Mouse (Mus musculus) forebrain, embryonic 12.5 days (tissue): ENCODE measurements around the gene Lekr1. TPM values are rescaled to one million over a fixed set of nuclear protein-coding genes. Genes with fewer than 3 reads are reported as not detected.

Source experiments
- ATAC-seq: fragments of 200-750 bp; cut with Nextera tagmentation; 2 replicates; pipeline ENCODE4 v1.8.0; 2017; ENCODE audit warnings: moderate TSS enrichment; ENCODE audit not compliant: low FRiP score
- H3K27ac ChIP-seq: fragments of 300-500 bp; sonication (generic); 2 replicates; pipeline ENCODE4 v1.5.1; 2016; ENCODE audit warnings: mild to moderate bottlenecking
- H3K27me3 ChIP-seq: fragments of 300-500 bp; sonication (generic); 2 replicates; pipeline ENCODE4 v1.6.1; 2016; ENCODE audit warnings: mild to moderate bottlenecking
- H3K36me3 ChIP-seq: fragments of 300-500 bp; sonication (generic); replicated peaks from 2 replicates; pipeline ENCODE4 v1.6.1; 2016; ENCODE audit warnings: mild to moderate bottlenecking
- H3K4me1 ChIP-seq: fragments of 300-500 bp; sonication (generic); 2 replicates; pipeline ENCODE4 v1.6.1; 2016
- H3K4me2 ChIP-seq: fragments of 300-500 bp; sonication (generic); 2 replicates; pipeline ENCODE4 v1.6.1; 2016; ENCODE audit warnings: mild to moderate bottlenecking, moderate library complexity
- H3K4me3 ChIP-seq: fragments of 300-500 bp; sonication (generic); replicated peaks from 2 replicates; pipeline ENCODE4 v1.5.1; 2016; ENCODE audit warnings: mild to moderate bottlenecking
- H3K9ac ChIP-seq: fragments of 300-500 bp; sonication (generic); 2 replicates; pipeline ENCODE4 v1.6.1; 2016; ENCODE audit warnings: mild to moderate bottlenecking
- H3K9me3 ChIP-seq: fragments of 300-500 bp; sonication (generic); 2 replicates; pipeline ENCODE4 v1.6.1; 2016
- WGBS: fragments of 180-500 bp; shearing (Covaris S2); methylation state at CpG from one replicate; pipeline ENCODE4 v1.1.7; 2016; 5-methylcytosine and 5-hydroxymethylcytosine counted together
- polyA plus RNA-seq: library from polyadenylated mRNA; unstranded; fragments of >200 nt; fragmentation: Nextera tagmentation; extraction: Ambion mirVana; gene quantifications from 2 replicates; pipeline ENCODE4 v1.2.1, GENCODE M21; 2016

The Lekr1 gene
- polyA plus RNA-seq, 1 experiment from 2014 or later, result 7.0 TPM

DNA sequence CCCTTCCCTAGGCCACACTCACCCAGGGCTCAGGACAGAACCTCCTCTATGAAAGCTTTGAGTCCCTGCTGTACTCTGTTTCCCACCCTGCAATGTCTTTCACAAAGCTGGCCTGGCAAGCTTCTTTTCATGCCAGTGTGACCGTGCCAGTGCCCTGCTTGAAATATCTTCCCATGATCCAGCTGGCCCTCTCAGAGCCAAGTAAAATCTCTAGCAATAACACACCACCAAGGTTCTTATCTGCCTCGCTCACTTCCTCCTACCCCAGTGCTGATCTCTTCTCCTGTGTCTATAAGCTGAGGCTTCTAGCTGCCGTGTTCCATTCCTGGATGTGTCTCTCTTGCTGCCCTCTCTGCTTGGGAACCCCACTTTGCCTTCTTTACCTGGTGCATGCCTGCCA lies 162.0 kb downstream of the Lekr1 start:
- Histone ChIP-seq H3K27me3 (peaks cover 4% of the 10 kb centered on the region; the same call in 1 of the 2 replicates), H3K4me3 (no peak overlapping the region), H3K9me3 (no peaks in the 10 kb centered on the region), H3K9ac (no peak overlapping the region), H3K27ac (no peak overlapping the region), H3K36me3 (no peaks in the 10 kb centered on the region), H3K4me2 (no peak overlapping the region), H3K4me1 (peaks cover 12% of the 10 kb centered on the region; the same call in 1 of the 2 replicates)
- no peak for ATAC-seq
- 81% methylated on average over 3 of the region's 3 CpGs for WGBS

DNA sequence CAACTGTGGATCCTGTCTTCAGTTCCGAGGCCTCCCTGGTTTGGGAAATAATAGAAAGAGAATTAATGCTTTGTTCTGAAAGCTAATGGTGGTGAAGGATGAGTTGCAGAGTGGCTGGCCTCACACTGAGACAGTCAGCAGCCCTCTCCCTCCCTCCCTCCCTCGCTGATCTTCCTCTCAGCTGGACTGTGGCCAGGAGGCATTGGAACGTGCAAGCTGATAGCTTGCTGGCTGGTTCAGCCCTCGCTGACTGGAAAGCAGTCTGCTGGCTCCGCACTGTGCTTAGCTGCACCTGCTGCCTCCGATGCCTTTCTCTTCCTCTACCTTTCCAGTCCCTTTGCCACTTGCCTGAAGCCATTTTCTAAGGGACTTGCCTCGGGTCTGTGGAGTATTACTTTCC lies 163.2 kb downstream of the Lekr1 start:
- Histone ChIP-seq H3K4me1 (peaks cover 12% of the 10 kb centered on the region; the same call in 1 of the 2 replicates), H3K9me3 (no peaks in the 10 kb centered on the region), H3K27ac (no peak overlapping the region), H3K4me3 (no peak overlapping the region), H3K4me2 (peak overlapping the region; percentile 1; the same call in 1 of the 2 replicates), H3K36me3 (no peaks in the 10 kb centered on the region), H3K9ac (no peak overlapping the region), H3K27me3 (peaks cover 4% of the 10 kb centered on the region; the same call in 1 of the 2 replicates)
- 17% methylated on average over 7 of the region's 7 CpGs for WGBS
- peak; percentile 80 for ATAC-seq

DNA sequence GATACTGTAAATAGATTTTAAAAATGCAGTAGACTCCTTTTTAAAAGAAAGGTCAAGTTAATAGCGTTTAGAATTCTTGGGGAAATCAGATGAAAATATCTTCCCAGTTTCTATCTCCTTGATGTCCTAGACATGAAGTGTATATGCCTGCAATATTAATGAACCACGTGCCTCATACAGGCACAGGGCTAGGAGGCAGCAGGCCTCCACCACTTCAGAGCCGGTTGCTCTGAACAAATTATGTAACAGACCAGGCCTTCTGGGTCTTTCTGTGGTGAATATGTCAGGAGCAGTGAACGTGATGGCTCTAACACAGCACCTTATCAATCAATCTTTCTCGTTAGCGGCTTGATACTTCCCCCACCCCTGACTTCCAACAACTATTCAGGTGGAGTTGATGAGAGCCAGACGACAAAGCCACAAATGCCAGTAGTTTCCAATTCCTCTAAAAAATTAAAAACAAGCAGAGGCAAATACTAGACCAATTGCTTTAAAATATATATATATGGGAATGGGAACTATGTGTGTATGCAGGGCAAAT lies 164.0 kb downstream of the Lekr1 start:
- Histone ChIP-seq H3K9ac (no peak overlapping the region), H3K4me3 (no peak overlapping the region), H3K36me3 (no peaks in the 10 kb centered on the region), H3K4me1 (peaks cover 12% of the 10 kb centered on the region; the same call in 1 of the 2 replicates), H3K27ac (no peak overlapping the region), H3K4me2 (no peak overlapping the region), H3K9me3 (no peaks in the 10 kb centered on the region), H3K27me3 (peaks cover 4% of the 10 kb centered on the region; the same call in 1 of the 2 replicates)
- ATAC-seq, result no peak
- WGBS, result 64% methylated on average over 7 of the region's 7 CpGs

DNA sequence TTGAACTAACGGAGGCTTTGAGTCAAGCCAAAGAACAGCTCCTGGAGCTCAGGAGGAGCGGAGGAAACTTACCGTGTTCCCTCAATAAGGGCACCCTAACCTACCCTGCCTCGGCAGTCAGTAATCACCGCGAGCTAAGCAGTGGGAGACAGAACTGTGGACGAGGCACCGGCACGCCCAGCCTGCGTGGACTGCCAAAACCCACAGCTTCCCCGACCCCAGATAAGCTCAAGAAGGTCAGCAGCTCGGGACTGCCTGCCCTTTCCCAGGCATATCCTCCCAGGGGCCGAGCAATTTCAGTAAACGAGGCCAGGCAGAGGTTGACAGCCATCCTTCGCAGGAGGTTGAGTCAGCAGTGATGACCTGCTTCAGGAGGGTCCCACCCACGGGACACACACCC lies 164.8 kb downstream of the Lekr1 start:
- H3K27me3 ChIP-seq, result peaks cover 4% of the 10 kb centered on the region; the same call in 1 of the 2 replicates
- no peaks in the 10 kb centered on the region for H3K9me3 ChIP-seq
- H3K27ac ChIP-seq, result no peak overlapping the region
- H3K9ac ChIP-seq, result no peak overlapping the region
- H3K36me3 ChIP-seq, result no peaks in the 10 kb centered on the region
- no peak for ATAC-seq
- H3K4me3 ChIP-seq, result no peak overlapping the region
- H3K4me1 ChIP-seq, result peaks cover 12% of the 10 kb centered on the region; the same call in 1 of the 2 replicates
- no peak overlapping the region for H3K4me2 ChIP-seq
- whole genome bisulfite sequencing, result 43% methylated on average over 16 of the region's 16 CpGs

DNA sequence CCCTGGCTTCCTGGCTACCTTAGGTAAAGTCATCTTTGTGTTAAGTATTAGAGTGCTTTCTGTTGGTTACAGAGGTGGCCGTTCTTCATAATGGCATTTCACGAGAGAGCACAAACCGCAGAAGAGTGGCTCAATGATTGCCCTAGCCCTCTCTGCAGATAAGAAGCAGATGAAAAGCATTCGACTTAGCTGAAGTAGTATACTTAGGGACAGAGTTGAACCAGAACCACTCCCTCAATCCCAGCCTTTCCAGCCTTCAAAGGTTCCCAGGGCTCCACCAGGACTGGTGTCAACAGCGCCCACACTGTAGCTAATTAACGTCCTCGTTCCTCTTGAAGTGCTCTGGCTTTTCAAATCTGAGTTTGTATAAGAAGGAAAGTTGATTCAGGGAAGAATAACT lies 166.4 kb downstream of the Lekr1 start:
- H3K27ac ChIP-seq, result no peak overlapping the region
- H3K9ac ChIP-seq, result no peak overlapping the region
- no peak for ATAC-seq
- no peaks in the 10 kb centered on the region for H3K9me3 ChIP-seq
- H3K36me3 ChIP-seq, result no peaks in the 10 kb centered on the region
- H3K27me3 ChIP-seq, result peaks cover 4% of the 10 kb centered on the region; the same call in 1 of the 2 replicates
- 67% methylated on average over 7 of the region's 7 CpGs for WGBS
- peaks cover 12% of the 10 kb centered on the region; the same call in 1 of the 2 replicates for H3K4me1 ChIP-seq
- H3K4me3 ChIP-seq, result no peak overlapping the region
- no peak overlapping the region for H3K4me2 ChIP-seq

DNA sequence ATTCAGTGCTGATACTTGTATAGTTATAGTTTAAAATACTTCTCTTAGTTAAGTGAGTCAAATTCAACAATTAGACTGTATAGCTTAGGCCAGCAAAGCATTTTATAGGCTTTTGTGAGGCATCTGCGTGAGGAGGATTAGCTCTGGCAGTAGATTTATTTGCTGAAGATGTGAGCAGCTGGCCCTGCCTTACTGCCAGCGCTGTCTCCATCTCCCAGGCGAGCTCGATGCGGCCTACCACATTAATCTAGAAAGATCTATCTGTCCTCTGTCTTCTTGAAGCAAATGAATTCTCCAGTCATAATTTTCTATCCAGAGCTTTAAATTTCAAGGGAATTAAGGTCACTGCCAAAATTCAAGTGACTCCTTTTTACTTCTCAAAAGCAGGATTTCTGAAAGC lies 170.4 kb downstream of the Lekr1 start:
- Histone ChIP-seq H3K4me1 (no peaks in the 10 kb centered on the region), H3K9me3 (no peaks in the 10 kb centered on the region), H3K4me2 (no peak overlapping the region), H3K36me3 (no peaks in the 10 kb centered on the region), H3K27ac (no peak overlapping the region), H3K4me3 (no peak overlapping the region), H3K27me3 (no peaks in the 10 kb centered on the region), H3K9ac (no peak overlapping the region)
- no peak for ATAC-seq
- 91% methylated on average over 5 of the region's 5 CpGs for WGBS

DNA sequence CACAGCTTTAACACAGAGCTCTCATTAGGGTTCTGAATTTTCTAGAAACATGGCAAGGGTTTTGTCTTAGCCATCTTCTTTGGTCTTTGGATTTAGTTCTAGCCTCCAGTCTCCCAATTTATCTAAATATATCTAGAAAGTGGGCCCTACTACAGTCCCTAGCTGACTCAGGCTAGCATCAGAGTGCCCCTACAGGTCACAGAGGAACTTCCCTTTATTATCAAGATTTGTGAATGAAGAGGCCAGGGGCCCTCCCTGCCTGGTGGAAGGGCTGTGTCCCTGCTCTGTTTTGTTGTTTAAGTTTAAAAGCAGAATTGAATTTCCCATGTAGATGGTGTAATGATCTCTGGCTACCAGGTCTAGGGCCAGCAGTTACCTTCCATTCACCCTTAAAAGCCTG lies 173.6 kb downstream of the Lekr1 start:
- H3K4me1 ChIP-seq, result no peaks in the 10 kb centered on the region
- ATAC-seq, result no peak
- H3K36me3 ChIP-seq, result no peaks in the 10 kb centered on the region
- no peak overlapping the region for H3K4me2 ChIP-seq
- H3K27ac ChIP-seq, result no peak overlapping the region
- H3K27me3 ChIP-seq, result no peaks in the 10 kb centered on the region
- no peak overlapping the region for H3K4me3 ChIP-seq
- H3K9me3 ChIP-seq, result no peaks in the 10 kb centered on the region
- H3K9ac ChIP-seq, result no peak overlapping the region

DNA sequence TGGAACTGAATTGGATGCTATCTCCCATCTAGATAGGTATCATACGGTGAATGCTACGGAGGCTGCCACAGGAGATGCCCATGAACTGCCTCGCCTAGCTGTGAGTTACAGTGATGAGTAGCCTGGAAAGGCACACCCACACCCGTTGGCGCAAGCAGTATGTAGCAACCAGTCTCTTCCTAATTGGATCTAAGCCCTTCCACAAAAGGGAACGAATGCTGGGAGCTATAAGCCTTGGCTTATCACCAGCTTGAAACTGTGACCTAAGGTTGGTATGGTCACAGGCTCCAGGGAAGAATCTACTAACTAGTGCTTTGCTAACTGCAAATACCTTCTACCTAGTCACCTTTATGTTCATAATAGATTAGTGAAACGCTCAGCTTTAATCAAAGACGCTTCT lies 175.1 kb downstream of the Lekr1 start:
- Histone ChIP-seq H3K4me3 (no peak overlapping the region), H3K27me3 (no peaks in the 10 kb centered on the region), H3K9me3 (no peaks in the 10 kb centered on the region), H3K9ac (no peak overlapping the region), H3K4me2 (no peak overlapping the region), H3K36me3 (no peaks in the 10 kb centered on the region), H3K27ac (no peak overlapping the region), H3K4me1 (no peaks in the 10 kb centered on the region)
- no peak for ATAC-seq
- 78% methylated on average over 8 of the region's 8 CpGs for WGBS

DNA sequence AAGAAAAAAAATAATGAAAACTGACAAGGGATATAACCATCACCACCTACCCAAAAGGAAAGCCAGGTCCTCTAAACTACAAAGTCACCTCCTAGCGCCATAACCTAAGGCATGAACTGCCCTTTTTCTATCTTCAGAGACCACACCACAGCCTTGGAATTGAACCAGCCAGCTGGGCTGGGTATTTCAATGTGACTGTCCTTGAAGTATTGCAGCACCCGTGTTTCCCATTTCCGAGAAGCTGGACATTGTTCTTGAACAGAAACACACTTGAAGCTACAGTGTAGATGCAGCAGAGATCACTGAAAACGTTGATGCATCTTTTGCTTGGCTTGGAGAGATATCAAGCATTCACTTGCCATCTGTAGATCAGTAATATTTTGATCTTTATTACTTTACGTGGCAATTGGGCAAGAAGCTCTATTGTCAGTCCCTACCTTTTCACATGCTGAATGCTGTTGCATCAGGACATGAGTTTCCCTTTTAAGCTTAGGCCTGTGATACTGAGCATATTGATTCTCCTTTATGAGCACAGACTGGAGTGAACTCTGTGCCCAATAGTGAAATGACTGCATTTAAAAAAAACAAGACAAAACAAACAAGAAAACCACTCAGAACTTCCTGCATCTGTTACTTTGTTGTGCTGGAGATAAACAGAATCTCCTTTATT lies 176.6 kb downstream of the Lekr1 start:
- no peaks in the 10 kb centered on the region for H3K27me3 ChIP-seq
- H3K9ac ChIP-seq, result no peak overlapping the region
- H3K4me3 ChIP-seq, result no peak overlapping the region
- H3K4me2 ChIP-seq, result no peak overlapping the region
- WGBS, result 86% methylated on average over 5 of the region's 5 CpGs
- ATAC-seq, result no peak
- H3K36me3 ChIP-seq, result no peaks in the 10 kb centered on the region
- no peaks in the 10 kb centered on the region for H3K4me1 ChIP-seq
- no peaks in the 10 kb centered on the region for H3K9me3 ChIP-seq
- no peak overlapping the region for H3K27ac ChIP-seq

DNA sequence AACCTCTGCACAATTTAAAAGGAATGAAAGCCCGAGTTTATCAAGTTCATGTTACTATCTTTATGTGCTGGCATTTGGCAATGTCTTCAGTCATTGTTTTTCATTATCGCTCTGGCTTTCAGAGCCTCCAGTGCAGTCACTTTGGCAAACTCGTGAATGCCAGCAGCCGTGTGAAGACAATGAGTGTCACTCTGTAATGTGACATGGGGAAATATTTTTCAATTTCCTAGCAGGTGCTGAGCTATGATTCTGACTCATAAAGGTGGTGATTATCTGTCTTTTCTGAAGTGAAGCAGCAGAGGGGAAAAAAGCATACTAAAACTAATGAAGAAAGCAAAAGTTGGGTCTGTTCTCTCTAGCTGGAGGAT lies 177.1 kb downstream of the Lekr1 start:
- ATAC-seq, result no peak
- Histone ChIP-seq H3K4me1 (no peaks in the 10 kb centered on the region), H3K9ac (no peak overlapping the region), H3K4me2 (no peak overlapping the region), H3K9me3 (no peaks in the 10 kb centered on the region), H3K27ac (no peak overlapping the region), H3K36me3 (no peaks in the 10 kb centered on the region), H3K27me3 (no peaks in the 10 kb centered on the region), H3K4me3 (no peak overlapping the region)
- 69% methylated on average over 4 of the region's 4 CpGs for WGBS

DNA sequence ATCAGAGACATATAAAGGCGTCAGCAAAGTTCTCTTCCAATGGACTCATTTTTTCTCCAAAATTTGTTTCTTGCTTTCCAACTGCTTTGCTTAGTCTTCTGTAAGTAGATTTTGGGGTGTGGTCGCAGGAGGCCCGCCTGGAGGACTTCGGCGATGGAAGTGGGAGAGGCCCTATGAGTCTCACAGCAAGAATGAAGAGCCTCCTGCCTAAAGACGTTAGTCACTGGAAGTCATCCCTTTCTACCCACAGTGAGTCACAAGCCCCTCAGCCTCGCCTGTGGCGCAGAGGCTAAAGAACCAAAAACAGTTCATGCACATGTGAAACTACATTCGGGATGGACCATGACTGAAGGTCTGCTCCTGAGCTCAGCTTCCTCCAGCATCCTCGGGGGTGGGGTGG lies 178.3 kb downstream of the Lekr1 start:
- Histone ChIP-seq H3K27me3 (no peaks in the 10 kb centered on the region), H3K27ac (no peak overlapping the region), H3K9ac (no peak overlapping the region), H3K4me3 (no peak overlapping the region), H3K4me2 (no peak overlapping the region), H3K36me3 (no peaks in the 10 kb centered on the region), H3K9me3 (no peaks in the 10 kb centered on the region), H3K4me1 (no peaks in the 10 kb centered on the region)
- WGBS, result 90% methylated on average over 10 of the region's 10 CpGs
- no peak for ATAC-seq

DNA sequence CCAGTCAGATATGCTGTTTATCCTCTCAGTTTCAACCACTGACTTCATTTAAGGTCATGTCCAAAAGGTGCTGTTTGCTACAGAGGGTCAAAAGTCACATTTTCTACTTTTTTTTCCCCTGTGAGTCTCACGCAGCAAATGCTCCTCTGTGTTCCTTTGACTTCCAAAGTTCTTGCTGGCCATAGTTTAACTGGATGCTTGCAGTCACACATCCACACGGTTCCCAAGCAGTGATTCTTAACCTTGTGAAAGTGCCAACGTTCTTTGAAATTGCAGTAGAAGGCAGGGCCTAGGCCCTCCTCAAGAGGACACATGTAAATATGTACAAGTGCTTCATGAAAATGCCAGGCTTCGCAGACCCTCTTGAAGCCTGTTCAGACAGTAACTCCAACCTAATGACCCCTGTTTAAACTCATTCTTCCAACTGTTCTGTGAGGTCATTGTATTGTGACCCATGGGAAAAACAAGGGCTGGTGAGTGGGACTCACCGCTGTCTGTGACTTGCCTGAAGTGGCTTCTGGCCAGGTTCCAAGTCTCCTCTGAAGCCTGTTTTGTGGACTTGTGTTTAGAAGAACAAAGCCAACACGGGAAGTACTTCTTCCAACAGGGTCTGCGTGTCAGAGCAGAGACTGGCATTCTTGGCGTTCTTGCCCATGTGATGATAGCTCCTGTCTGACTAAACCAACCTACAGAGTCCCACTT lies 179.0 kb downstream of the Lekr1 start:
- Histone ChIP-seq H3K27me3 (no peaks in the 10 kb centered on the region), H3K9me3 (no peaks in the 10 kb centered on the region), H3K27ac (no peak overlapping the region), H3K4me3 (no peak overlapping the region), H3K9ac (no peak overlapping the region), H3K4me1 (no peaks in the 10 kb centered on the region), H3K36me3 (no peaks in the 10 kb centered on the region), H3K4me2 (no peak overlapping the region)
- 73% methylated on average over 8 of the region's 8 CpGs for WGBS
- ATAC-seq, result no peak
